ENCODE assay signal across 8 mouse cellular contexts in genomic region chr15:99449131-99449750, GRCm38 (mm10). TPM values are rescaled to one million over a fixed set of nuclear protein-coding genes. Genes with fewer than 3 reads are reported as not detected.
DNase-seq lines count a peak whose midpoint lies in the region; TF ChIP-seq lines count a peak whose summit lies in the region.

No protein-coding gene starts in this region.

- H3K9ac ChIP-seq in heart, adult 2 months (ENCODE audit: low read depth, low read length): no peak overlapping the region

- intact Hi-C loops in heart, adult 2 months (cut with DNase I): no loop called here

- peaks cover 25% of the 10 kb centered on the region for H3K4me1 ChIP-seq in thymus, adult 2 months (replicated peaks; ENCODE audit: control insufficient read depth, insufficient read depth, low read length)
- H3K4me1 ChIP-seq in heart, adult 2 months (ENCODE audit: control insufficient read depth, insufficient read depth, low read length): peaks cover 12% of the 10 kb centered on the region

- no peak for TF ChIP-seq POLR2A in thymus, adult 2 months (IDR thresholded peaks at IDR 0.05; ENCODE audit: control insufficient read depth, extremely low read depth, insufficient read depth, low read length, poor library complexity)
- no peak for TF ChIP-seq POLR2A in heart, adult 2 months (IDR thresholded peaks at IDR 0.05; ENCODE audit: insufficient read depth, low read depth, low read length)

- TF ChIP-seq EP300 in heart, adult 2 months (IDR thresholded peaks at IDR 0.05; ENCODE audit: insufficient read depth, low read depth, low read length): no peak

- H3K4me3 ChIP-seq in thymus, adult 2 months (ENCODE audit: control insufficient read depth, insufficient read depth, low read length): no peak overlapping the region
- H3K4me3 ChIP-seq in heart, adult 2 months: no peak overlapping the region

- TF ChIP-seq CTCF in thymus, adult 2 months (IDR thresholded peaks at IDR 0.05; ENCODE audit: borderline replicate concordance, control insufficient read depth, extremely low read depth, insufficient read depth, low read length, poor library complexity): no peak
- TF ChIP-seq CTCF in heart, adult 2 months (IDR thresholded peaks at IDR 0.05): no peak

- no peak overlapping the region for H3K27ac ChIP-seq in thymus, adult 2 months (ENCODE audit: control insufficient read depth, insufficient read depth, low read length)
- peak overlapping the region; percentile 32 for H3K27ac ChIP-seq in heart, adult 2 months

- DNase-seq in thymus, adult 2 months: peak; percentile 19
- no peak for DNase-seq in thymus, postnatal 4 days
- DNase-seq in cerebellum, postnatal 14 days: peak; percentile 85 to 86
- DNase-seq in heart, adult 2 months: peak; percentile 67 to 77
- DNase-seq in kidney, postnatal 36 days: peak; percentile 46 to 63
- DNase-seq in lung, postnatal 10 days: peak; percentile 80
- peak; percentile 32 for DNase-seq in telencephalon, adult 2 months (ENCODE audit: low read depth, low spot score)
- no peak for DNase-seq in retina, postnatal 1 day

- H3K36me3 ChIP-seq in thymus, adult 2 months (ENCODE audit: control insufficient read depth, insufficient read depth, low read length): no peaks in the 10 kb centered on the region
- peaks cover 2% of the 10 kb centered on the region; the same call in 1 of the 2 replicates for H3K36me3 ChIP-seq in heart, adult 2 months (ENCODE audit: control insufficient read depth, insufficient read depth, low read length)

- no peaks in the 10 kb centered on the region for H3K27me3 ChIP-seq in thymus, adult 2 months (ENCODE audit: control insufficient read depth, insufficient read depth, low read length)
- H3K27me3 ChIP-seq in heart, adult 2 months (ENCODE audit: control insufficient read depth, insufficient read depth, low read length): no peaks in the 10 kb centered on the region

- 36% methylated on average over 9 of the region's 9 CpGs for WGBS in thymus, adult 2 months
- 5% methylated on average over 9 of the region's 9 CpGs for WGBS in heart, adult 2 months

- peaks cover 8% of the 10 kb centered on the region; the same call in 1 of the 2 replicates for H3K79me2 ChIP-seq in heart, adult 2 months (replicated peaks; ENCODE audit: control insufficient read depth, insufficient read depth, low read length)

RNA-seq across cellular contexts. Expression of gene Nckap5l, which starts 8.3 kb away (rescaled TPM):
- polyA plus RNA-seq in thymus, adult 2 months (2012; rRNA removed): 48.1 and 48.6 TPM in 2 replicates
- 1 to 10 TPM; 4.2 to 5.2 TPM for total RNA-seq in heart, adult 2 months (2021)
- polyA plus RNA-seq in heart, adult 2 months (2012; rRNA removed): 3.5 and 4.5 TPM in 2 replicates

RNA-seq across cellular contexts. Expression of gene Bcdin3d, which starts 25.3 kb away (rescaled TPM):
- 12.4 and 13.7 TPM in 2 replicates for polyA plus RNA-seq in thymus, adult 2 months (2012; rRNA removed)
- total RNA-seq in heart, adult 2 months (2021): 1 to 10 TPM; 2.5 to 3.1 TPM
- 4.2 and 4.3 TPM in 2 replicates for polyA plus RNA-seq in heart, adult 2 months (2012; rRNA removed)

RNA-seq across cellular contexts. Expression of gene Tmbim6, which starts 56.6 kb away (rescaled TPM):
- 723 and 818 TPM in 2 replicates for polyA plus RNA-seq in thymus, adult 2 months (2012; rRNA removed)
- total RNA-seq in heart, adult 2 months (2021): 100 to 1,000 TPM; 207 to 253 TPM
- polyA plus RNA-seq in heart, adult 2 months (2012; rRNA removed): 334 and 409 TPM in 2 replicates

Comparison
In these comparisons a context has a peak if more than half of its experiments do, and no peak if none do; other contexts are left out.
1. DNase-seq: peak in thymus, adult 2 months (single experiment), cerebellum, postnatal 14 days (2 of 2), heart, adult 2 months (2 of 2), kidney, postnatal 36 days (2 of 2), lung, postnatal 10 days (single experiment) and telencephalon, adult 2 months (single experiment); none in thymus, postnatal 4 days (single experiment) and retina, postnatal 1 day (single experiment).